Mouse (Mus musculus) stomach, postnatal 0 days (tissue): ENCODE results near the gene Wnt7b.

Source experiments
- CTCF ChIP-seq: IDR thresholded peaks from 2 replicates; pipeline ENCODE4 v1.5.1; 2016; ENCODE audit warnings: antibody characterized with exemption, low read depth, mild to moderate bottlenecking, moderate library complexity
- EP300 ChIP-seq: optimal IDR thresholded peaks from 2 replicates; pipeline ENCODE3; 2016; ENCODE audit warnings: antibody characterized with exemption

DNA sequence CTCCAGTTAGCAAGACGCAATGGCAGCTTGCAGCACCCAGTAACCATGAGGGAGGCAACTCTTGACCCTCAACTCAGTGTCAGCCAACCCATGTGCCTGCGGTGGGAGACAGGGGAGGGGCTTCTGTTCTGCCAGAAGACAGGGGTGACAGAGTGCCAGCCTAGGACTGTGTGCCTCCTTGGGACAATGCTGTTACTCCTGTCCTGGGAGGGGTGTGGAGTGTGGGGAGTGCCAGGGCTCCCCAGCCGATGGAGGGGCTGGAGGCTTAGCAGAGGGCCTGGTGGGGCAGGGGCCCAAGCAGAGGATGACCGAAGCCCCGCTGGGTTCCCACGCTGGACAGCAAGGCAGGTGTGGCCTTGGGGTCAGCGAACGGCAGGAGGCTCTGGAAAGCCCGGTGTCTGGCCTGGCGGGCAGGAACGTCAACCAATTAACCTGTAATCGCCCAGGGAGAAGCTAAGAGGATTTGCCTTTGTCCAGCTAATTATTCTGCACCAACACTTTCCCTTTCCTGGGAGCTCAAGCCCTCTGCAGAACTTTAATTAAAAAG lies 57.8 kb downstream of the Wnt7b start:
- TF ChIP-seq CTCF (no peak), EP300 (no peak)
